Mouse (Mus musculus) megakaryocyte progenitor cell, adult 5-6 weeks (primary cell): ENCODE data around the gene Pfkfb3. TPM values are rescaled to one million over a fixed set of nuclear protein-coding genes. Genes with fewer than 3 reads are reported as not detected.
A peak's percentile ranks its signal among the peaks of the same experiment; 100 is the strongest.

Experiments used
- ATAC-seq: replicated peaks from 2 replicates; pipeline ENCODE4 v1.8.0; 2016; ENCODE audit warnings: mild to moderate bottlenecking, moderate TSS enrichment, inconsistent platforms; ENCODE audit not compliant: poor library complexity
- total RNA-seq, 2 experiments: library from RNA; stranded (forward) in 1 of 2; stranded (reverse) in 1 of 2; fragments of 157-497, 149-512 nt in 1 of 2; fragments of 200-1000 nt in 1 of 2; gene quantifications; 2 replicates each; pipeline versions ENCODE4 v1.2.3 to v1.2.4; 2015 to 2017

Gene Pfkfb3
- 48.2 and 49.0 TPM in 2 replicates for total RNA-seq (2015)
- 40.9 and 45.9 TPM in 2 replicates for total RNA-seq (2017)

DNA sequence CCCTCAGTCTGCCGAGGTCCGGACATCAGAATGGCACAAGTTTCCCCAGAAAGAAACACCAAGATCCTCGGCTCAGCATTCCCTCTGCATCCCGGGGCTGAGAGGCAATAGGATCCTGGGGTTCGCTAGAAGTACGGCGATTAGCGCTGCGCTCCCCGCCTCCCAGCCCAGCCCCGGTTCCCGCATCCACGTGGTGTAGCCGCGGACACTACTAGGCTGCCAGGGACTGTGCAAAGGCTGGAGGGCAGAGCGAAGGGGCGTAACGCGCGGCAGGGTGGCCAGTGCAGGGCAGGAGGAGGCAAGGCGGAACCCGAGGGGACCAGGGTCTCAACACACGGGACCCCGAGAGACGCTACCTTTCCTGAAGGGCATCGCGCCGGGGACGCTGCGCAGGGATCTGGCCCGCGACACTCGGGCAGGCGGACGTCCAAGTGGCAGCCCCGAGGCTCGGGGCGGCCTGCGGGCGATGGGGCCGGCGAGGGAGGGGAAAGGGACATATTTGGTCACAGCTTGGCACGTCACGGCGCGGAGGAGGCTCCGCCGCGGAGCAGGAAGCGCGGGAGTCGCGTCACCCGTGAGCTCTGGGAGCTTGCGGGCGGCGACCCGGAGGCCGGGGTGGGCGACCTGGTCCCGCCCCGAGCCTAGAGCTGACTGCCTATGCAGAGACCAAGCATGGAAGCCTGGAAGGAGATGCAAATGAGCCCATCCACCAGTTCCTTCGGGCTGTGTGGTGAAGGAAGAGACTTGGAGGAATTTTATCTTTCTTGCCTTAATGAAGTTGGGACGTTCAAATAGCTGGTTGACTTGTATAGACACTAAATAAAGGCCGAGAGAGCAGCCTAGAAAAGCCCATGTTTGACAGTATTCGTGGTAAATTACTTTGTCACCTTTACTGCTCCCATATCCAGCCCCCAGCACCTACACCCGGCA lies at the start of gene Pfkfb3:
Gene Pfkfb3 (minus strand): TSS at position 607 of the 930 bp plus-strand sequence.
- ATAC-seq: peak; percentile 83

DNA sequence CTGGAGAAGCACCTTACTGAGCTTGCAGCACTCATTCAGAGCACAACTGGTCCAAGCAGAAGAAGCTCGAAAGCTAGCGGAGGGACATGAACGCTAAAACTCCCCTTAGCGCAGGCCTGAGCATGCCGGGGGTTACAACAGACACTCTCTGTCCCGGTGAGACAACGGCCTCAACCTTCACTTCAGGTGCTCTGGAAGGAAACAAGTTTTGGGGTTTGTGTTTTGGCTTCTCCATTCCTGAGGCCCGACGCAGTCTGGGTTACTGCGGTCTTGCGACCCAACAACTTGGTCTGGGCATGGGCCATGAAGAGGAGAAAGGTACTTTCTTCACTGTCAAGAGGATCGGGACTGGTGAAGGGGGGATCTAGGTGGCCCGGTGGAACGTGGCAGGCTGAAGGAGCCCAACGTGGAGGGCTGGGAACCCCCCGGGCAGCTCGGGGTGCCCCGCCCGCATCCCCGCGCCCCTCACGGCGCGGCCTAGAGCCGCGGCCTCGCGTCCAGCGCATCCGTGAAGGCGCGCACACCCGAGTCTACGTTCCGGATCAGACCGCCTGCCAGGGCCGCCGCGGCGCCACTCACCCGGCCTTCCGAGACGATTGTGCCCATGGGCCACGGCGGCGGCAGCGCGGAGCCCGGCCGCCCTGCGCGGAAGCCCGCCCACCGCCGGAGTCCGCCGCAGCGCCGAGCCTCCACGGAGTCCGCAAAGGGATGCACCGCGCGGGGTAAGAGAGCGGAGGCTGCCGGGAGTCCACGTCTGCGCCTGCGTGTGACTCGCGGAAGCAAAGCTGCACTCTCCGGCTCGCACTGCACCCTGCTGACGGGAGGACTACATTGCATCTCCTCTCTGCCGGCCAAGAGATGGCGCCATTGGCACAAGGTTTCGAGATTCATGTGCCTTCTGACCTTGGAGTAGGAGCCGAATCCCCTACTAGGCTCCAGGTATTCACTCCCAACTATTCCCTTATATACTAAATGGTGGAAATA lies 48.9 kb upstream of the Pfkfb3 start:
- ATAC-seq: peak; percentile 100

DNA sequence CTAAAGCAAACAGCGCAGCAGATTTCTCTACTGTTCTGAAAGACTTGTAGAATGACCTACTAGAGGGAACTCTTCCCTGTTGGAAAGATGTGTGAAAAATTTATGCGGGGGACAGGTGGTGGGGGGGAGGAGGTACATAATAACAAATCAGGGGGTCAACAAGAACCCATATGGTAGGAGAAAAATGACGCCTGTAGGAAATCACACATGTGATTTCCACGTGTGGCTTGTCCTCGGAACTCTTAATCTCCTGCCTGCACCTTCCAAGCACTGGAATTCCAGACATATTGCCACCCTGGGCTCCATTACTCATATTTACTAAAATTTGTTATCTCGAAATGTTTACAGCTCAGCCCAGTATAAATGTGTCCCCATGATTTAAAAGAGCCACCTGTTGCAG lies 47.9 kb upstream of the Pfkfb3 start:
- ATAC-seq: no peak

DNA sequence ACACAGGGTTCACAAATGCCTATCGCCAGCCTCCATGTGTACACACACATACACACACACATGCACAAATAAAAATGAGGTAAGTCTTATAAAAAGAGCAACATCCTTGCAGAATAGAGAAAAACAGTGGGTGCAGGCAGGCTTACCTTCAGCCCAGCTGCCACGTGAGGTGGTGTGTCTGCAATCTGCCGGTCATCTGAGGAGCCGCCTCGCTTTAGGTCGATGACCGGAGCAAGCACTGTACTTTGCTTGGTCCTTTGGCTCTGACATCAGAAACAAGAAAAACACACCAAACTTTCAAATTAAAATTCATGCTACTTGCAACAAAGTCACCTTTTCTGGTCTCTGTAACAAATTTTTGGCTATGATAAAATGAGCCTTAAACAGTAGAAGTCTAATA lies 44.0 kb upstream of the Pfkfb3 start:
- no peak for ATAC-seq

DNA sequence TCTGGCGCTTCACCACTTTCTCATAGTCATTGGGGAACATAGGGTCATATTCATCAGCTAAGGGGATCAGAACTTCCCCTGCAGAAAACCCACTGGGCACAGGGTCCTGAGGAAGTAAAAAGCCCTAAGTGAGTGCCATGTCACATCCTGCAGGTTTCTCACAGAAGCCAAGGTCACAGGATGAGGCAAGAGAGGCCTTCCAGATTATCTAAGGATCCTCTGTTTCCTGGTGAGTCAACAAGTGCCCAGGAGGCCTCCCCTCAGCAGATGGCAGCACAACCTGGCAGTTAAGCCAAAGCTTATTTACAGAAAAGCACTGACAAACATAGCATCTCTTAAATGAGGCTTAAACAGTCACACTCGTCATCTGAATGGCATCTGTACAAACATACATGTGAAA lies 42.8 kb upstream of the Pfkfb3 start:
- ATAC-seq: peak; percentile 76

DNA sequence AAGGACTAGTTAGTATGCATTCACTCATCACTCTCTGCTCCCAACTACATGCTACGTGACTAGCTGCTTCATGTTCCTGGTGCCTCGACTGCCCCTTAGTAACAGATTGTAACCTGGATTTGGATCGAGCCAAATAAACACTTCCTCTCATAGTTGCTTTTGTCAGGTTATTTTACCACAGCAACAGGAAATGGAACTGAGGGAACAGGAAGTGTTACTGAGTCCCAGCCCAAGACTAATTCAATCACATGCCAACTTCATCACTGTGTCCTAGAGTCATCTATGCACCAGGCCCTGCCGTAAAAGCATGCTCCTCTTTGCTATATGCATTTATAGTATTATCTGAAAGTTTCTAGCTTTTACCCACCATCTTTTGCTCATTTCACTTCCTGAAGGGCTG lies 34.1 kb upstream of the Pfkfb3 start:
- no peak; the same call in 1 of the 2 replicates for ATAC-seq

DNA sequence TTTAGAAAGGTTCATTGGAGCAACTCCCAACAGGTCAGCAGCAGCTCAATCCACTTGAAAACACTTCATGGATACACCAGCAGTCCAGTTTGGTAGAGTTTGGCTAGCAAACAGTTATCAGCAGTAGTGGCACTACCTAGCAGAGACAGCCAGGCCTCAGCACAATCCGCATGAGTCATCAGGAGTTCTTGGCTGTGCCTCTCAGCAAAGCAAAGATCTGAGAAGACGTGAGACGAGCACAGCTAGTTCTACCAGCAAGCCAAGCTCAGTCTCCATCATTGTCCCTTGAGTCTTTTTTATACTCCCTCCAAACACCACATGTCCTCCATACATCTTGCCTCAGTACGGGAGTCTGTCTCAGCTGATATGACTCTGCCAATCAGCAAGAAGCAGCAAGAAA lies 25.5 kb upstream of the Pfkfb3 start:
- no peak for ATAC-seq

DNA sequence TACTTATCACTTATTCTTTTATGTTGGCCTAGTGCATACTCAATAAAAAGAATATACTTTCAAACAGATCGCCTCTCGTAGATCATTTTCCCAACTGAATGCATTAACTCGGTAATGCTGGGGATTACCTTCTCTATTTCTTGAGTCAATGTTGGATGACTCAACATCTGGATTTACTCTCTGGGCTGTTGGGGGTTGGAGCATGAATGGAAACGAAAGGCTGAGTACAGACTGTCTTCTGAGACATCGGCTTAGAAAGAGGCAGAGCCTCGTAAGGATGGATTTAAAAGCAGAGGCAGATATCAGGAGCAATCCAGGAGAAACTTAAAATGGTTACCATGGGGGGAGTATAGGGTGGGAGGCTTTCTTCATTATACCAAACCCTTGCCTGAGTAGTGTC lies 24.3 kb upstream of the Pfkfb3 start:
- ATAC-seq: no peak

DNA sequence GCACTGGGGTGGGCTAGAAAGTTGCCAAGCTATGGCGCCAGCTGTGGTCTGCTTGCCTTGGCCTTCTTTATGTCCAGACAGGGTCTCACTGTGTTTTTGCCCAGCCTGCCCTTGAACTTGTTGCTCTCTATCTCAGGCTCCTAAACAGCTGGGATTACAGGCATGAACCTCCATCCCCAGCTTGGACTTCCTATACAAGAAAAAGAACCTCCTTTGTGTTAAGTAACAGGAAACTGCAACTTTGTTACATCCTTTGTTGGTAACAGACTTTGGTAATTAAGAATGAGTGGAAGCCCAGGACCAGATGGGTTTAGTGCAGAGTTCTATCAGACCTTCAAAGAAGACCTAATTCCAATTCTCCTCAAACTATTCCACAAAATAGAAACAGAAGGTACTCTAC lies 19.8 kb upstream of the Pfkfb3 start:
- no peak for ATAC-seq

DNA sequence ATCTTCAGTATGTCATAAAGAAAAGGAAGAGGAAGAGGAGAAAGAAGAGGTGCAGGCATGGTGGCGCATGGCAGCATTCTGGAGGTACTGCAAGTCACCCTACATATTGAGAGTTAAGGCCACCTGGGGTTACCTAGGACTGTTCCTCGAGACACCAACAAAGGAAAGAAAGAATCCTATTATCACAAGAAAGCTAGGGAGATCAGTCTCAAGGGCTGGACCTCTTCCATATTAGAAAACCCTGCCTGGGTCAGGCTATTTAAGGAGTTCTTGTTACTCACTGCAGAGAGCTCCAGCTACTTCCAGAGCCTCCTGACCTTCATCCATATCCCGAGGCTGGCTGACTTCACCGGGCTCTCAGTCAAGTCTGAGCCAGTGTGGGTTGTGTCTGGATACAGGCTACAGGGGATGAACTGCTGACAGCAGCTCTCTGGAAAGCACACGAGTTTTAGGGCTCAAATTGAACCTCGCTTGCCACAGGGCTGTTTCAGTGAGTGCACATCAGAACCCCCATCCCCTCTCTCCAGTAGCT lies 17.2 kb upstream of the Pfkfb3 start:
- 0 out of 2 replicates have a peak, but pooled peaks have one; percentile 15 for ATAC-seq

DNA sequence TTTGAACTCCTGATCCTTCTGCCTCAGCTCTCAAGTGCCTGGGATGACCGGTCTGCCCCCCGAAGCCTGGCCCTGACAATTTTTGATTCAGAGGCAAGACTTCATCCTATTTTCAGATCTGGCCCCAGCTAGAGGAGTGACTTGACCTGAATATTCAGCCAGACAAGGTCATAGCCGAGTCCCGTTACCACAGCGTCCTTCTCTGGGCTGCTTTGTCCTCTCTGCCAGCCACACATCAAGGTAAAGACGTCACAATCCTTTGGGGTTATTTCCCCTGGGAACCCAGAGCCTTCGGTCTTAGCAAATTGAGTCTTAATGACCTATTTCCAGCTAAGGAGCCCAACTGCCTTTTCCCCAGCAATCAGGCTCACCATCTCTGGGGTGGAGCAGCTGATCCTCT lies 14.6 kb upstream of the Pfkfb3 start:
- no peak for ATAC-seq

DNA sequence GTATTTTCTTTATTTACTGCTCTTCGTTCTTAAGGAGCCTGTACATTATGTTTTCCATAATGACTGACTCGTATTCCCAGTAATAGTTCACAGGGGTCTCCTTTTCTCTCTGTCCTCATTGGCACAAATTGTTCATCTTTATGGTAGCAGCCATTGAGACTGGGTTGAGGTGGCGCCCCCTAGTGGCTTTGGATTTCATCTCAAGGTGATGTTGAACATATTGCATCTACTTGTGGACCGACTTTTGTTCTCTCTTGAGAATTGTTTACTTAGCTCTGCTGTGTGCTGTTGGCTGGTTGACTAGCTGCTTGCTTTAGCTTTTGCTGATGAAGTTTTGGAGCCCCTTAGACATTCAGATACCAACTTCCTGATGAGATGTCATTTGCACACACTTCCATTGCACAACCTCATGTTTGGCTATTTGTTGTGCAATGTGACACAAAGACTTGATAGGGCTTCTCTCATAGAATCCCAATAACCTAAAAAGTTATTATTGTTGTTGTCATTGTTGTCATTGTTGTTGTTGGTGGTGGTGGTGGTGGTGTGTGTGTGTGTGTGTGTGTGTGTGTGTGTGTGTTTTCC lies 14.0 kb upstream of the Pfkfb3 start:
- ATAC-seq: peak; percentile 66

DNA sequence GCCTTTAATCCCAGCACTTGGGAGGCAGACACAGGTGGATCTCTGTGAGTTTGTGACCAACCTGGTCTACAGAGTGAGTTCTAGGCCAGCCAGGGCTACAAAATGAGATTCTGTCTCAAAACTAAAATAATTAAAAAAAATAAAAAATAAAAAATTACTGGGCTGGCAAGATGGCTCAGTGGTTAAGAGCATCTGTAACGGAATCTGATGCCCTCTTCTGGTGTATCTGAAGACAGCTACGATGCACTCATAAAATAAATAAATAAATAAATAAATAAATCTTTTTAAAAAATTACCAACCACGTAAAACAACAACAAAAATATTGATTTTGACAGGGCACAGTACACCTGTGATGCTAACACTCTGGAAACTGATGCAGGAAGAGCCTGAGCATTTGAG lies 13.0 kb upstream of the Pfkfb3 start:
- no peak for ATAC-seq

DNA sequence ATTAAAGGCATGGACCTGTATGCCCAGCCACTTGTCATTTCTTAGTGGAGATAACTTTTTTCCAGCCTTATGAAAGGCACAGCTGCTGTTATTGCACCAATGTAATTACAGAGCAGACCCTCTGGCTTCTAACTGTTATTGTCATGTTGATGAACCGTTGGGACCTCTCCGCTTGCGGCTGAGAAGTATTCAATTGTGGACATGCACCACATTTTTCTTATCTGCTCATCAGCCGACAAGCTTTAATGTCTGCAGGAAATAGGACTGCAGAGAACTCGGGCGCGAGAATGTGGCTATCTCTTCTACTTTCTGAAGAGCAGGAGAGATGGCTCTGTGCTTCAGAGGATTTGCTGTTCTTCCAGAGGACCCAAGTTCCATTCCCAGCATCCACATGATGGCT lies 12.4 kb upstream of the Pfkfb3 start:
- no peak; the same call in 1 of the 2 replicates for ATAC-seq

DNA sequence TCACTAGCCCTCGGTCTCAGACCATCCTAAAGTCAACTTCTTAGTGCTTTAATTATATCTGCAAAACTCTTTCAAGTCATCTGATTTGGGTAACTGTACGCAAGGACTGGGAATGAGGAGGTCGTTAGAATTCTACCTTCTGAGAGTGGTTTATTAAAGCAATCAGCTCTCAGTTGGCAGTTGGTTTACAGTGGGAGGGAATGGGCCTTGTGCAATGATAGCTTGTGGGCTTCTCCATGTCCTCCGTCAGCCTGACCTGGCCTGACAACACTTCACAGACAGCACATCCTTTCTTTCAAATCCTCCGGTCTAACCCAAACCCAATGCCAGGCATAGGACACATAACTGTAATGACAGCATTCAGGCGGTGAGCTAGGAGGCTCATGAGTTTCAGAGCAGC lies 10.9 kb upstream of the Pfkfb3 start:
- peak; percentile 56 for ATAC-seq

DNA sequence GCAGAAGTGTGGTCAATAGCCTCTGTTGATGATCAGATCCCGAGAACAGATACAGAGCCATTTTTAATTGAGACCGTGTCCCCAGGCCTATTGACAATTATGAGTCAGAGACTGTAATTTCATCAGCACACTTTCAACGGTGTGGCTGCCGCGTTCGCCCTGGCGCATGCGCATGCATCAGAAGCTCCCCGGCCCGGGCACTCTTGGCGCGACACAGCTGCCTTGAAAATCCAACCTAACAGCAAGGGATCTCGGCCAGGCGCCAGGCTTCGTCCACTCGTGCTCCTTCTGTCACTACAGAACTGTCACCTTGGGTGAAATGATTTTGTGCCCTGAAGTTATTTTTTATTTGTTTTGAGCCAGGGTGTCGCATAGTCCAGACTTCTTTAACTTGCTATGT lies 9.4 kb upstream of the Pfkfb3 start:
- no peak for ATAC-seq

DNA sequence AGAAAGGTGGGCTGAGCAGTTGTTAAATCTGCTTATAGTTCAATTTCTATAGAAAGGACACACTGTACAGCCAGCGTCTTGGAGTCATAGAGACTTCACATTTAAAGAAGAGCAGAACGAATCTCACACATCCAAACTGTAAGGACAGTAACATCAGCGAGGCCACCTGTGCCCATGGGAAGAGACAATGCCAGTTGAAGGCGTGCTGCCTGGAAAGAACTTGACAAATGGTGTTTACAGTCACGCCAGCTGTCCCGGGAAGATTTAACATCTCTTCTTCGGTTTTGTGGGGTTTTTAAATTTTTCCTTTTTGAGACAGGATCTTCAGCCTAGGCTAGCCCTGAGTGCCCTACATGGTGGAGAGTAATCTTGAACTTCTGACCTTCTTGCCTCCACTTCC lies 4.8 kb upstream of the Pfkfb3 start:
- ATAC-seq: no peak

DNA sequence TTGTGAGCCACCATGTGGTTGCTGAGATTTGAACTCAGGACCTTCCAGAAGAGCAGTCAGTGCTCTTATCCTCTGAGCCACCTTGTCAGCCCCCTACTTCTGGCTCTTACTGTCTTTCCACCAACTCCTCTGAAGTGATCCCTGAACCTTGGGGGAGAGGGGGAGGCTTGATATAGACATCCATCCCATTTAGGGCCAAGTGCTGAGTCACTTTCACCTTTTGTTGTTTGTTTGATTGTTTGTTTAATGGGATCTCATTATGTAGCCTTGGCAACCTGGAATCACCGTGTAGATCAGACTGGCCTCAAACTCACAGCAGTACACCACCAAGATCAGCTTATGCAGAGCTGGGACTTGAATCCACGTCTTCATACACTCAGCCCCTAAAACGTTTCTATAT lies 3.4 kb upstream of the Pfkfb3 start:
- no peak for ATAC-seq

DNA sequence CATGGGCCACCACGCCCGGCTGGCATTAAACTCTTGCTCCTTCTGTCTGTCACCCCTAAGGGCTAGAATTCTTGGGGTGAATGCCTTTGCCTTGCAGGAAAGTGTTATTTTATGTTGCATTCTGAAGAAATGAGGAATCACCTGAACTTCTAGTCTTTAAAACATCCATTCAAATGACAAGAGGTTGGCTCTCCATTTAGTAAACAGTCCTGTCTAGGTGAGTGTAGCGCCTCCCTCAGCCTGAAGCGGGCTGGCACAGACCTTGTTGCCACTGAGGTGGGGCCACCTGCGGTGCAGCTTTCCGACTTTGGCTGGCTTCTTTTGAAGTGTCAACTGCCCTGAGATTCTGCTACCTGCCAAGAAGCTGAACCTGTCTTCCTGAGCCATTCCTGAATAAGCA lies 1.4 kb upstream of the Pfkfb3 start:
- no peak for ATAC-seq

DNA sequence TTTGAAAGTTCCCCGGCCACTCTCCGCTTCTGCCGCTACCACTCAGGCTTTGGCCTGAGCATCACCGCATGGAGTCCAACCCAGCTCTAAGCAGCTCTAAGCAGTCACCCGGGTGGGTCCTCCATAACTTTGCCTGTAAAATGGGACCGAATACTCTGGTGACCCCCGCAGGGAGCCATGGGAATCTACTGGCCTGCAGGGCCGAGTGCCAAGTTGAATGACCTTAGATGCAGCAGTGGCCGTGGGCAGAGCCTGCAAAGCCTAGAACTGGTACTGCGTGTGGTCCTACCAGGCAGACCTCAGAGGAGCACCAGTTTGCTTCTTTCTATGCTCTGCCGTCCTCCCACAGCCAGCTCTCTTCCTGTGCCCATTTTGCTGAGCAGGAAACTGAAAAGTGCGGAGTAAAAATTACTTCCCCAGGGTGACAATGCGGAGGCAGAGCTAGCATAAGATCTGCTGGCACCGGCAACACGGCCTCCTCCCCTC lies 868 bp downstream of the Pfkfb3 start:
- ATAC-seq: peak; percentile 3; the same call in 1 of the 2 replicates
